Mouse (Mus musculus) frontal cortex, postnatal 10 days (tissue): ENCODE measurements at regions not wholly inside any gene's neighbourhood (a gene's known extent, or its start where the extent isn't known, plus 50 kb on each side); places are given as distances from the start of the nearest gene placed in this dataset.

Source experiments
- DNase-seq, 2 experiments: peaks; one replicate each; pipeline ENCODE4 v3.0.0; 2022; ENCODE audit warnings: low spot score in 2 of 2, mixed read lengths in 1 of 2

GRCm38 (mm10) chr14:48754080-48754720 lies 80.6 kb upstream of the Otx2 start:
- DNase-seq: no peak

- DNase-seq: no peak
Observed at GRCm38 (mm10) chr14:48753517-48754079, 80.0 kb upstream of the Otx2 start.

GRCm38 (mm10) chr14:48753084-48753483 lies 79.5 kb upstream of the Otx2 start:
- DNase-seq: no peak

GRCm38 (mm10) chr14:48752579-48752905 lies 78.9 kb upstream of the Otx2 start:
- DNase-seq: no peak

- DNase-seq: no peak
Observed at GRCm38 (mm10) chr14:48751751-48752578, 78.3 kb upstream of the Otx2 start.

- DNase-seq: no peak
Observed at GRCm38 (mm10) chr14:48750994-48751393, 77.4 kb upstream of the Otx2 start.

GRCm38 (mm10) chr14:48748976-48749375 lies 75.4 kb upstream of the Otx2 start:
- DNase-seq: no peak

- no peak for DNase-seq
Observed at GRCm38 (mm10) chr14:48747936-48748335, 74.3 kb upstream of the Otx2 start.

GRCm38 (mm10) chr14:48740942-48741602 lies 67.5 kb upstream of the Otx2 start:
- no peak for DNase-seq

GRCm38 (mm10) chr14:48739121-48739520 lies 65.5 kb upstream of the Otx2 start:
- DNase-seq: no peak

GRCm38 (mm10) chr14:48738641-48739040 lies 65.0 kb upstream of the Otx2 start:
- no peak for DNase-seq

- no peak for DNase-seq
Observed at GRCm38 (mm10) chr14:48738213-48738612, 64.6 kb upstream of the Otx2 start.

- no peak for DNase-seq
Observed at GRCm38 (mm10) chr14:48736969-48737860, 63.6 kb upstream of the Otx2 start.

GRCm38 (mm10) chr14:48736211-48736610 lies 62.6 kb upstream of the Otx2 start:
- DNase-seq: no peak

- no peak for DNase-seq
Observed at GRCm38 (mm10) chr14:48729996-48730395, 56.4 kb upstream of the Otx2 start.
